Mouse (Mus musculus) forebrain, embryonic 13.5 days (tissue): ENCODE results near the gene Cd5. TPM values are rescaled to one million over a fixed set of nuclear protein-coding genes. Genes with fewer than 3 reads are reported as not detected.
A peak's percentile ranks its signal among the peaks of the same experiment; 100 is the strongest.

Source experiments
- ATAC-seq: fragments of 200-750 bp; cut with Nextera tagmentation; 2 replicates; pipeline ENCODE4 v1.8.0; 2017
- H3K27ac ChIP-seq: fragments of 300-500 bp; sonication (generic); 2 replicates; pipeline ENCODE4 v1.5.1; 2015; ENCODE audit warnings: inconsistent platforms, mild to moderate bottlenecking, moderate library complexity
- H3K27me3 ChIP-seq: fragments of 300-500 bp; sonication (generic); 2 replicates; pipeline ENCODE4 v1.6.1; 2015; ENCODE audit warnings: mild to moderate bottlenecking, inconsistent platforms
- H3K36me3 ChIP-seq: fragments of 300-500 bp; sonication (generic); 2 replicates; pipeline ENCODE4 v1.6.1; 2015; ENCODE audit warnings: mild to moderate bottlenecking, inconsistent platforms; ENCODE audit not compliant: poor library complexity, severe bottlenecking
- H3K4me1 ChIP-seq: fragments of 300-500 bp; sonication (generic); 2 replicates; pipeline ENCODE4 v1.6.1; 2015; ENCODE audit warnings: inconsistent platforms
- H3K4me2 ChIP-seq: fragments of 300-500 bp; sonication (generic); 2 replicates; pipeline ENCODE4 v1.6.1; 2015; ENCODE audit warnings: inconsistent platforms, mild to moderate bottlenecking, moderate library complexity
- H3K4me3 ChIP-seq: fragments of 300-500 bp; sonication (generic); 2 replicates; pipeline ENCODE4 v1.5.1; 2015; ENCODE audit warnings: mild to moderate bottlenecking, inconsistent platforms
- H3K9ac ChIP-seq: fragments of 300-500 bp; sonication (generic); 2 replicates; pipeline ENCODE4 v1.6.1; 2015; ENCODE audit warnings: mild to moderate bottlenecking, inconsistent platforms
- H3K9me3 ChIP-seq: fragments of 300-500 bp; sonication (generic); replicated peaks from 2 replicates; pipeline ENCODE4 v1.6.1; 2016; ENCODE audit warnings: inconsistent platforms
- WGBS: fragments of 180-500 bp; shearing (Covaris S2); methylation state at CpG from one replicate; pipeline ENCODE4 v1.1.7; 2015; 5-methylcytosine and 5-hydroxymethylcytosine counted together
- polyA plus RNA-seq: library from polyadenylated mRNA; unstranded; fragments of >200 nt; fragmentation: Nextera tagmentation; extraction: Ambion mirVana; gene quantifications from 2 replicates; pipeline ENCODE4 v1.2.1, GENCODE M21; 2015

Cd5 gene
- polyA plus RNA-seq, 1 experiment from 2014 or later, result not detected

- Histone ChIP-seq H3K27ac (peak overlapping the region; percentile 49; the same call in 1 of the 2 replicates), H3K4me3 (no peak overlapping the region), H3K27me3 (no peaks in the 10 kb centered on the region), H3K9me3 (no peaks in the 10 kb centered on the region), H3K36me3 (no peaks in the 10 kb centered on the region), H3K4me1 (peaks cover 26% of the 10 kb centered on the region), H3K4me2 (no peak overlapping the region), H3K9ac (no peak overlapping the region)
- WGBS, result 30% methylated on average over 3 of the region's 3 CpGs
- no peak for ATAC-seq
Measured at GRCm38 (mm10) chr19:10720524-10720923, 18.3 kb downstream of the Cd5 start.

- Histone ChIP-seq H3K36me3 (no peaks in the 10 kb centered on the region), H3K27me3 (no peaks in the 10 kb centered on the region), H3K4me2 (no peak overlapping the region), H3K9ac (no peak overlapping the region), H3K4me3 (no peak overlapping the region), H3K9me3 (no peaks in the 10 kb centered on the region), H3K27ac (0 out of 2 replicates have a peak overlapping the region, but pooled peaks have one; percentile 1), H3K4me1 (peaks cover 26% of the 10 kb centered on the region)
- 24% methylated on average over 2 of the region's 2 CpGs for WGBS
- peak; percentile 46; the same call in 1 of the 2 replicates for ATAC-seq
Measured at GRCm38 (mm10) chr19:10719751-10720150, 19.1 kb downstream of the Cd5 start.

GRCm38 (mm10) chr19:10718251-10718775 lies 20.5 kb downstream of the Cd5 start:
- Histone ChIP-seq H3K27ac (no peak overlapping the region), H3K27me3 (no peaks in the 10 kb centered on the region), H3K4me2 (no peak overlapping the region), H3K9me3 (no peaks in the 10 kb centered on the region), H3K36me3 (peaks cover 12% of the 10 kb centered on the region), H3K4me1 (peaks cover 28% of the 10 kb centered on the region), H3K4me3 (no peak overlapping the region), H3K9ac (no peak overlapping the region)
- ATAC-seq, result no peak
- WGBS, result 86% methylated on average over 7 of the region's 7 CpGs

- Histone ChIP-seq H3K4me2 (no peak overlapping the region), H3K9ac (no peak overlapping the region), H3K9me3 (no peaks in the 10 kb centered on the region), H3K27ac (0 out of 2 replicates have a peak overlapping the region, but pooled peaks have one; percentile 14), H3K36me3 (peaks cover 39% of the 10 kb centered on the region), H3K4me1 (peaks cover 24% of the 10 kb centered on the region), H3K4me3 (no peak overlapping the region), H3K27me3 (no peaks in the 10 kb centered on the region)
- 92% methylated on average over 6 of the region's 6 CpGs for WGBS
- ATAC-seq, result no peak
Measured at GRCm38 (mm10) chr19:10715476-10715875, 23.3 kb downstream of the Cd5 start.

- Histone ChIP-seq H3K9ac (no peak overlapping the region), H3K4me1 (peaks cover 25% of the 10 kb centered on the region), H3K36me3 (peaks cover 39% of the 10 kb centered on the region), H3K4me3 (no peak overlapping the region), H3K27me3 (no peaks in the 10 kb centered on the region), H3K27ac (peak overlapping the region; percentile 59), H3K4me2 (no peak overlapping the region), H3K9me3 (no peaks in the 10 kb centered on the region)
- no peak for ATAC-seq
- WGBS, result 36% methylated on average over 4 of the region's 4 CpGs
Measured at GRCm38 (mm10) chr19:10714682-10715475, 23.9 kb downstream of the Cd5 start.

GRCm38 (mm10) chr19:10714168-10714567 lies 24.6 kb downstream of the Cd5 start:
- H3K27me3 ChIP-seq, result no peaks in the 10 kb centered on the region
- H3K9ac ChIP-seq, result no peak overlapping the region
- WGBS, result 85% methylated on average over 6 of the region's 6 CpGs
- H3K9me3 ChIP-seq, result no peaks in the 10 kb centered on the region
- no peak for ATAC-seq
- H3K36me3 ChIP-seq, result peaks cover 39% of the 10 kb centered on the region
- H3K27ac ChIP-seq, result peak overlapping the region; percentile 59
- H3K4me3 ChIP-seq, result no peak overlapping the region
- H3K4me2 ChIP-seq, result no peak overlapping the region
- peaks cover 27% of the 10 kb centered on the region for H3K4me1 ChIP-seq

- Histone ChIP-seq H3K36me3 (peaks cover 40% of the 10 kb centered on the region), H3K9ac (no peak overlapping the region), H3K9me3 (no peaks in the 10 kb centered on the region), H3K4me2 (no peak overlapping the region), H3K4me1 (peaks cover 33% of the 10 kb centered on the region), H3K4me3 (no peak overlapping the region), H3K27me3 (no peaks in the 10 kb centered on the region), H3K27ac (no peak overlapping the region)
- 95% methylated on average over 10 of the region's 10 CpGs for WGBS
- ATAC-seq, result no peak
Measured at GRCm38 (mm10) chr19:10713551-10713950, 25.3 kb downstream of the Cd5 start.

- H3K9me3 ChIP-seq, result no peaks in the 10 kb centered on the region
- peaks cover 34% of the 10 kb centered on the region for H3K4me1 ChIP-seq
- H3K36me3 ChIP-seq, result peaks cover 47% of the 10 kb centered on the region
- no peaks in the 10 kb centered on the region for H3K27me3 ChIP-seq
- ATAC-seq, result no peak
- H3K4me3 ChIP-seq, result no peak overlapping the region
- no peak overlapping the region for H3K27ac ChIP-seq
- no peak overlapping the region for H3K9ac ChIP-seq
- H3K4me2 ChIP-seq, result no peak overlapping the region
- WGBS, result 98% methylated on average over 12 of the region's 12 CpGs
Measured at GRCm38 (mm10) chr19:10712646-10713045, 26.2 kb downstream of the Cd5 start.

- 97% methylated on average over 7 of the region's 7 CpGs for WGBS
- Histone ChIP-seq H3K27ac (no peak overlapping the region), H3K4me3 (no peak overlapping the region), H3K9ac (no peak overlapping the region), H3K36me3 (peaks cover 52% of the 10 kb centered on the region), H3K4me1 (peaks cover 34% of the 10 kb centered on the region), H3K27me3 (no peaks in the 10 kb centered on the region), H3K9me3 (no peaks in the 10 kb centered on the region), H3K4me2 (no peak overlapping the region)
- ATAC-seq, result no peak
Measured at GRCm38 (mm10) chr19:10712194-10712593, 26.6 kb downstream of the Cd5 start.

- H3K4me2 ChIP-seq, result no peak overlapping the region
- peaks cover 34% of the 10 kb centered on the region for H3K4me1 ChIP-seq
- H3K9me3 ChIP-seq, result no peaks in the 10 kb centered on the region
- H3K27me3 ChIP-seq, result no peaks in the 10 kb centered on the region
- 89% methylated on average over 4 of the region's 4 CpGs for WGBS
- H3K4me3 ChIP-seq, result no peak overlapping the region
- no peak for ATAC-seq
- peak overlapping the region; percentile 97 for H3K27ac ChIP-seq
- no peak overlapping the region for H3K9ac ChIP-seq
- H3K36me3 ChIP-seq, result peaks cover 65% of the 10 kb centered on the region
Measured at GRCm38 (mm10) chr19:10710751-10711150, 28.1 kb downstream of the Cd5 start.

GRCm38 (mm10) chr19:10710088-10710511 lies 28.7 kb downstream of the Cd5 start:
- Histone ChIP-seq H3K4me3 (no peak overlapping the region), H3K27me3 (no peaks in the 10 kb centered on the region), H3K9me3 (no peaks in the 10 kb centered on the region), H3K9ac (0 out of 2 replicates have a peak overlapping the region, but pooled peaks have one; percentile 6), H3K27ac (peak overlapping the region; percentile 97), H3K36me3 (peaks cover 65% of the 10 kb centered on the region), H3K4me1 (peaks cover 34% of the 10 kb centered on the region), H3K4me2 (peak overlapping the region; percentile 35)
- 55% methylated on average over 9 of the region's 9 CpGs for WGBS
- ATAC-seq, result peak; percentile 62

- Histone ChIP-seq H3K27ac (peak overlapping the region; percentile 97), H3K9me3 (no peaks in the 10 kb centered on the region), H3K4me3 (no peak overlapping the region), H3K9ac (0 out of 2 replicates have a peak overlapping the region, but pooled peaks have one; percentile 22), H3K27me3 (no peaks in the 10 kb centered on the region), H3K4me2 (peak overlapping the region; percentile 35), H3K36me3 (peaks cover 65% of the 10 kb centered on the region), H3K4me1 (peaks cover 37% of the 10 kb centered on the region)
- peak; percentile 90 for ATAC-seq
- WGBS, result 12% methylated on average over 8 of the region's 8 CpGs
Measured at GRCm38 (mm10) chr19:10709360-10710087, 29.3 kb downstream of the Cd5 start.
